Mouse (Mus musculus): Measurements from ENCODE around the gene Kcnab2.

GRCm38 (mm10) chr4:152494360-152494879 is 16.7 kb upstream of the Kcnab2 start:
- TF ChIP-seq CTCF (IDR thresholded peaks at IDR 0.05; ENCODE audit: low read depth, low read length) = no peak
- no peak for TF ChIP-seq POLR2A (IDR thresholded peaks at IDR 0.05; ENCODE audit: extremely low read depth, insufficient read depth, low read length)
